Mouse (Mus musculus) lung, embryonic 15.5 days (tissue): ENCODE results near the gene Cog5. TPM values are rescaled to one million over a fixed set of nuclear protein-coding genes. Genes with fewer than 3 reads are reported as not detected.

ENCODE experiments used
- ATAC-seq: fragments of 200-750 bp; cut with Nextera tagmentation; 2 replicates; pipeline ENCODE4 v1.8.0; 2017; ENCODE audit warnings: moderate number of reproducible peaks, borderline replicate concordance; ENCODE audit not compliant: low FRiP score, low TSS enrichment; ENCODE audit errors: extremely low read depth
- H3K27ac ChIP-seq: fragments of 300-500 bp; sonication (generic); 2 replicates; pipeline ENCODE4 v1.5.1; 2015; ENCODE audit warnings: moderate library complexity, mild to moderate bottlenecking, inconsistent platforms
- H3K27me3 ChIP-seq: fragments of 300-500 bp; sonication (generic); 2 replicates; pipeline ENCODE4 v1.6.1; 2015; ENCODE audit warnings: inconsistent platforms
- H3K36me3 ChIP-seq: fragments of 300-500 bp; sonication (generic); 2 replicates; pipeline ENCODE4 v1.6.1; 2015; ENCODE audit warnings: inconsistent platforms
- H3K4me1 ChIP-seq: fragments of 300-500 bp; sonication (generic); 2 replicates; pipeline ENCODE4 v1.6.1; 2015; ENCODE audit warnings: inconsistent platforms
- H3K4me2 ChIP-seq: fragments of 300-500 bp; sonication (generic); 2 replicates; pipeline ENCODE4 v1.6.1; 2015; ENCODE audit warnings: inconsistent platforms, mild to moderate bottlenecking, moderate library complexity
- H3K4me3 ChIP-seq: fragments of 300-500 bp; sonication (generic); 2 replicates; pipeline ENCODE4 v1.5.1; 2015; ENCODE audit warnings: mild to moderate bottlenecking, inconsistent platforms
- H3K9ac ChIP-seq: fragments of 300-500 bp; sonication (generic); 2 replicates; pipeline ENCODE4 v1.6.1; 2015; ENCODE audit warnings: inconsistent platforms
- H3K9me3 ChIP-seq: fragments of 300-500 bp; sonication (generic); 2 replicates; pipeline ENCODE4 v1.6.1; 2016; ENCODE audit warnings: inconsistent platforms
- WGBS: fragments of 180-500 bp; shearing (Covaris S2); methylation state at CpG from one replicate; pipeline ENCODE4 v1.1.7; 2015; 5-methylcytosine and 5-hydroxymethylcytosine counted together
- polyA plus RNA-seq: library from polyadenylated mRNA; unstranded; fragments of >200 nt; fragmentation: Nextera tagmentation; extraction: Ambion mirVana; gene quantifications from 2 replicates; pipeline ENCODE4 v1.2.1, GENCODE M21; 2015

Cog5 gene
- polyA plus RNA-seq, 1 experiment from 2014 or later, result 26.1 TPM

DNA sequence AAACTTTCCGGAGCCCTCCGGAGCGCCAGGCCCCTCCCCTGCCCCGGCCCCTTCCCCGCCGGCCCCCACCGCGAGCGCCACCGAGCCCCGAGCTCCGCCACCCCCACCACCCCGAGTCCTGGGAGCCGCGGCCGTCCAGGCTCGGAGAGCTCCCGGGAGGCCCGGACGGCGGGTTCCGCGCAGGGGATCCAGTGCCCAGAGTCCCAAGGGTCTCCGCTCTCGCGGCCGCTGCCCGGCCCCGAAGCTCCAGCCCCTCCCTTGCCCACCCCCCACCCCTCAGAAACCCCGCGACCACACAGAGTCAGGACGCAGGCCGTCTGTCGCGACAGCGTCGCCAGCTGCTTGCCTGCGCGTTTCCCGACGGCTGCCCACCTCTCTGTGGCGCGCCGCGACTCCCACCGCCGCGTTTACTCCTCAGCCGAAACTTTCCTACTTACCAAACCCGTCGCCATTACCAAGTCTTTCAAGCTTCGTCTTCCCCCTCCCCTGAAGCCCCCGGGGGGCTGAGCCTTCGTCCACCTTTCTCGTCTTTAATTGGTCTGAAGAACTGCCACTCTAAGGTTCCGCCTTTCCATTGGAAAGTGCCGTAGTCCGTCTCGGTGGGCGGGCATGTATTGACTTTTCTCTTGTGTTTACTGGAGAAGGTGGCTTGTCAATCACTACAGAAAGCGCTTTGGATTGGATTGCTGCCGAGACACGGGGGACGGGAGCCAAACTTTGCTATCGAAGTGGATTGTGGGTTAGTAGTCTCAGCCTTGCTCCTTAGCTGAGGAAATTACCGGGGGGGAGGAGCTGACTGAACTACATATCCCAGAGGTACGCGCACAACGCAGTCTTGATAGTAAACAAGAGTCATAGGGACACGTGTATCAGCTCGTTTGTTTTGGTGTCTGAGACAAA is 295.3 kb downstream of the Cog5 start, which contains the start of gene Hbp1:
Gene Hbp1 (minus strand): TSS at position 777 of the 900 bp plus-strand sequence.
- Histone ChIP-seq H3K27me3 (no peaks in the 10 kb centered on the region), H3K4me1 (0 out of 2 replicates have a peak, but pooled peaks cover 2% of the 10 kb centered on the region), H3K36me3 (no peaks in the 10 kb centered on the region), H3K27ac (peak within 1 kb of the TSS; percentile 99), H3K4me3 (peak within 1 kb of the TSS; percentile 85), H3K9me3 (no peaks in the 10 kb centered on the region), H3K4me2 (peak within 1 kb of the TSS; percentile 59), H3K9ac (peak within 1 kb of the TSS; percentile 85)
- under 1% methylated on average over 68 of the region's 71 CpGs for WGBS
- ATAC-seq, result peak; percentile 97

DNA sequence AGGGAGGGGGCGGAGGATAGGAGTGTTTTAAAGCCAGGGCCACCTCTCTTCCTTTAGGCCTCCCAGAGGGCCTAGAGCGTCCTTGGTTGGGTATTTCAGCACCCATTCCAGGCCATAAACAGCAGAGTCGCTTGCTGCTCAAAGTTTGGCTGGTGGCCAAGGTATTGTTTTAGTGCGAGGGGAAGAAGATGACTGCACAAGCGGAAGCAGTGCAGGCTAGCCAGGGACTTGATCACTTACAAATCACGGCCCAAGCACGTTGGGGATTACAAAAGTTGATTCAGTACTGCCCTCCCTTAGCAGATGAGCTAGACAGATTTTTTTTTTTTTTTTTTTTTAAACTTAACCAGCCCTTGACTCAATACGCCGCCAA is 296.0 kb downstream of the Cog5 start:
- Histone ChIP-seq H3K9ac (no peak overlapping the region), H3K4me1 (0 out of 2 replicates have a peak, but pooled peaks cover 2% of the 10 kb centered on the region), H3K4me2 (peak overlapping the region; percentile 59), H3K27ac (peak overlapping the region; percentile 83), H3K9me3 (no peaks in the 10 kb centered on the region), H3K4me3 (peak overlapping the region; percentile 40), H3K27me3 (no peaks in the 10 kb centered on the region), H3K36me3 (no peaks in the 10 kb centered on the region)
- 2% methylated on average over 9 of the region's 9 CpGs for WGBS
- no peak for ATAC-seq

DNA sequence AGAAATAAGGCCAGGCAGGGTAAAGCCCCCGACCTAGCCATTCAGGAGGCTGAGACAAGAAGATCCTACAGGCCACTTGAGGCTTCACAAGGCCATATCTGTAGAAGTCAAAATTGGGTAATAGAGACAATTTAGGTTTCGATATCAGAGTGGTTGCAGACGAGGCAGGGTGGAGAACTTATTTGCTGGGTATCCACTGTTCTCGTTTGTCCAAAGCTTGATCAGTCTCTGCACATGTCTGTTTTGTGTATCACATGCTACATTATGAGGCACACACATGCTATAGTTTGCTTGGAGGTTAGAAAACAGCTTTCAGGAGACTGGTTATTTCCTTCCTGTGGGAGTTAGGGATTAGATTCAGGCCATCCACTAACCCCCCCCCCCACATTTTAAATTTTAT is 301.2 kb downstream of the Cog5 start:
- Histone ChIP-seq H3K9ac (no peak overlapping the region), H3K36me3 (no peaks in the 10 kb centered on the region), H3K9me3 (no peaks in the 10 kb centered on the region), H3K4me1 (no peaks in the 10 kb centered on the region), H3K27ac (no peak overlapping the region), H3K4me3 (no peak overlapping the region), H3K27me3 (no peaks in the 10 kb centered on the region), H3K4me2 (no peak overlapping the region)
- ATAC-seq, result no peak
- WGBS, result 86% methylated on average over 4 of the region's 4 CpGs

DNA sequence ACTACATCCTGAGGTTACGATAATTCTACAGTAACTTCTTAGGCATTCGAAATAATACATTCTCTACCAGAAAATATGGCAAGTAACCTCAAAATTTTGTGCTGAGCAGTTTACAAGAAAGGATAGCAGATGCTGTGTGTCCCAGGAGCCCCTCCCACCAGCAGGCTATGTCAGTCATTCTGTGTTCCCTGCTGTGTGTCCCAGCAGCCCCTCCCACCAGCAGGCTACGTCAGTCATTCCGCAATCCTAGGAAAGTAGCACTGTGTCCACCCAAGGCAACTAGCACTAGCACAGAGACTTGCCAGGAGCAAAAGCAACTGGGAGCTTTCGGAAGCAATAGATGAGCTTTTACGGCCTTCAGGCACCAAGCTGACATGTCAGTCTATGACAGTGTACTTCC is 309.4 kb downstream of the Cog5 start:
- H3K27me3 ChIP-seq, result no peaks in the 10 kb centered on the region
- no peak overlapping the region for H3K9ac ChIP-seq
- H3K4me3 ChIP-seq, result no peak overlapping the region
- no peak overlapping the region for H3K4me2 ChIP-seq
- H3K36me3 ChIP-seq, result no peaks in the 10 kb centered on the region
- no peaks in the 10 kb centered on the region for H3K9me3 ChIP-seq
- H3K27ac ChIP-seq, result no peak overlapping the region
- no peaks in the 10 kb centered on the region for H3K4me1 ChIP-seq
- ATAC-seq, result no peak
- WGBS, result 88% methylated on average over 6 of the region's 6 CpGs

DNA sequence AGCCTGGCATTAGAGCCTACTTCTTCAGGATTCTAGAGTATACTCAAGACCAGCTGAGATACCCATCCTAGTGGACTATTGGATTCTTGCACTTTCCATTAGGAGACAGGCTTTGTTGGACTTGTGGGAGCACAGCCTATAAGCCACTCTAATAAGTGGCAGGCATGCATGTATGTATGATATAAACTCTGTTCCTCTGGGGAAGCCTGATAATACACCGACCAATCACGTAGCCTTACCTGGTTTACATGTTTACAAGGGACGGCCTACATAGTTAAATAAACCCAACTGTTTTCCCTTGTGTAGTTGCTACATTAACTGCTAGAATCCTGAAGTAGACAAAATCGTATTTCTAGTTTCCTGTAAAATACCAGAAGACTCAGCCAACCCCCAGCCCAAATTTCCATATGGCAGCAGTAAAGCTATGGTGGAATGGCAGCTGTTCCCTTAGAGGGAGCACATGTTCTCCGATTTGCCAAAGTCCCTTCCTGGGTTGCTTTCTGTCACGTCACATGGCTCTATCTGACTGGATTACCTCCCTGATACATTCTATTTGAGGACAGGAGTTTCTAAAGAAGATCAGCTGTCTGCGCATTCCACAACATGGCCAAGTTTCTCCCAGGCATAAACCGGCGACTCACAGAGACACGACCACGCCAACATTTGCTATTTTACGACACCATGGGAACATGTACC is 311.0 kb downstream of the Cog5 start:
- H3K36me3 ChIP-seq, result no peaks in the 10 kb centered on the region
- H3K9me3 ChIP-seq, result no peaks in the 10 kb centered on the region
- WGBS, result 87% methylated on average over 12 of the region's 12 CpGs
- H3K4me2 ChIP-seq, result no peak overlapping the region
- no peak overlapping the region for H3K27ac ChIP-seq
- H3K27me3 ChIP-seq, result no peaks in the 10 kb centered on the region
- no peak overlapping the region for H3K4me3 ChIP-seq
- no peak overlapping the region for H3K9ac ChIP-seq
- ATAC-seq, result no peak
- no peaks in the 10 kb centered on the region for H3K4me1 ChIP-seq

DNA sequence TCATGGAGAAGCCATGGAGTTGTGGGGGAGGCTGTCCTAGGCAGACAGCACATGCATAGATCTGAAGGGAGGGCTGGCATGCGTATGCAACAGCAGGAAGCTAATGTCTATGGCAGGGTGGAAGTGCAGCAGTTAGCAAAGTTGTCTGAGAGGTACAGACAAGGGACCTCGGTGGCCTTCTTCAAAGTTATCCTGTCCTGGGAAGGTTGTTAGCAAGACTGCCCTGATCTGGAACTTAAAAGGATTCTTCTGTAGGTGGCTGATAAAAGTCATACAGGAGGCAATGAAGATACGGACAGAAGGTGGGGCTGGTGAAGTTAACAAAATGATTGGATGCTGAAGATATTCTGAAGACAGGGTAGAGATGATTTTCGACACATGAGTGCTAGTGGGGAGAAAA is 311.7 kb downstream of the Cog5 start:
- WGBS, result 73% methylated on average over 4 of the region's 4 CpGs
- ATAC-seq, result no peak
- no peak overlapping the region for H3K4me2 ChIP-seq
- H3K9ac ChIP-seq, result no peak overlapping the region
- H3K27me3 ChIP-seq, result no peaks in the 10 kb centered on the region
- no peak overlapping the region for H3K4me3 ChIP-seq
- H3K4me1 ChIP-seq, result no peaks in the 10 kb centered on the region
- no peaks in the 10 kb centered on the region for H3K36me3 ChIP-seq
- H3K9me3 ChIP-seq, result no peaks in the 10 kb centered on the region
- no peak overlapping the region for H3K27ac ChIP-seq

DNA sequence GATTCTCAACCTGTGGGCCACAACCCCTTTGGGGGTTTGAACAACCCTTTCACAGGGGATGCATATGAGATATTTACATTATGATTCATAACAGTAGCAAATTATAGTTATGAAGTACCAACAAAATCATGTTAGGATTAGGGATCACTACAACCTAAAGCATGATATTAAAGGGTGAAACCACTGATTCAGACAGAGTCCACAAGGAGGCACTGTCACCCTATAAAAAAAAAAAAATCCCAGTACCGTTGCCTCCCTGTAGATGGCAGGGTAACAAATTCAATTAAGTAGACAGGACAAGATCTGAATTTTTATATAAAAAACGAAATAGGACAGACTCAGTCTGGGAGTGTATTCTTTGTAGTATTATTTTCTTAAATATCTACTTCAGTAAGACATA is 312.9 kb downstream of the Cog5 start:
- no peaks in the 10 kb centered on the region for H3K9me3 ChIP-seq
- no peaks in the 10 kb centered on the region for H3K27me3 ChIP-seq
- ATAC-seq, result no peak
- no peak overlapping the region for H3K4me2 ChIP-seq
- H3K27ac ChIP-seq, result no peak overlapping the region
- no peak overlapping the region for H3K4me3 ChIP-seq
- no peaks in the 10 kb centered on the region for H3K36me3 ChIP-seq
- WGBS, result 7% methylated on average over 2 of the region's 2 CpGs
- no peaks in the 10 kb centered on the region for H3K4me1 ChIP-seq
- no peak overlapping the region for H3K9ac ChIP-seq

DNA sequence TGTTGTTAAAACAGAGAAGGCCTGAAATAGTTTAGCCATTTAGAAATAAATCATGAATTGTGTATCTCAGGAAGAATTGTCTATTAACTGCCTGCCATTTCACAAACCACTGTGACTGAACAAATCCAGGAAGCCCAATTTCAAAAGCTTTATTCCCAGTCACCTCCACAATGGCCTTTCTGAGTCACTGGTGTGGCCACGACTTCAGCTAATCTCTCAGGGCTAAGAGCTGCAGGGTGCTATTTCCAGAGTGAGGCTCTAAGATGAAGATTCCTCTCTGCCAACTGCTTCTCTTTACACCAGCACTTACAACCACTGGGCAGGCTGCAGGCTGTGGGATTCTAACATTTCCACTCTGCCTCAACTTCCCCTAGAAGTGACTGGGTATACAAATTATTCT is 314.4 kb downstream of the Cog5 start:
- H3K27ac ChIP-seq, result no peak overlapping the region
- H3K36me3 ChIP-seq, result no peaks in the 10 kb centered on the region
- no peak overlapping the region for H3K4me3 ChIP-seq
- WGBS, result 29% methylated on average over 1 of the region's 1 CpGs
- H3K27me3 ChIP-seq, result no peaks in the 10 kb centered on the region
- no peak overlapping the region for H3K4me2 ChIP-seq
- no peak overlapping the region for H3K9ac ChIP-seq
- no peaks in the 10 kb centered on the region for H3K9me3 ChIP-seq
- ATAC-seq, result no peak
- no peaks in the 10 kb centered on the region for H3K4me1 ChIP-seq

DNA sequence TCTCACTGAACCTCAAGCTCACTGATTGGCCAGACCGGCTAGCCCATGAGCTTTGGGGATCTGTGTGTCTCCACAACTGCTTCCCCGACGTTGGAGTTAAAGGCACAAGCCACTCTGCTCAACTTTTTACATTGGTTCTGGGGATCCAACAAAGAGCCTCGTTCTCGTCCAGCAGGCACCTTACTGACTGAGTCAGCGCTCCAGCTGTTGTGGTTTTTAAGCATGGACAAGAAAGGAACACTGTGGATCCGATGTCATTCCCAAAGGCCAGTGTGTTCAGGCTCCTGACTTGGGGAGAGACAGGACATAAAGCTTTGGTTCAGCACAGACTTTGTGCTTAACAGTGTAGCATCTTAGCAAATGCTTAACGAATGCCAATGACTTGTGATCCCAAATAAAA is 316.9 kb downstream of the Cog5 start:
- Histone ChIP-seq H3K4me2 (no peak overlapping the region), H3K4me3 (no peak overlapping the region), H3K27me3 (no peaks in the 10 kb centered on the region), H3K4me1 (no peaks in the 10 kb centered on the region), H3K9me3 (no peaks in the 10 kb centered on the region), H3K27ac (no peak overlapping the region), H3K36me3 (no peaks in the 10 kb centered on the region), H3K9ac (no peak overlapping the region)
- WGBS, result 83% methylated on average over 8 of the region's 8 CpGs
- ATAC-seq, result no peak

DNA sequence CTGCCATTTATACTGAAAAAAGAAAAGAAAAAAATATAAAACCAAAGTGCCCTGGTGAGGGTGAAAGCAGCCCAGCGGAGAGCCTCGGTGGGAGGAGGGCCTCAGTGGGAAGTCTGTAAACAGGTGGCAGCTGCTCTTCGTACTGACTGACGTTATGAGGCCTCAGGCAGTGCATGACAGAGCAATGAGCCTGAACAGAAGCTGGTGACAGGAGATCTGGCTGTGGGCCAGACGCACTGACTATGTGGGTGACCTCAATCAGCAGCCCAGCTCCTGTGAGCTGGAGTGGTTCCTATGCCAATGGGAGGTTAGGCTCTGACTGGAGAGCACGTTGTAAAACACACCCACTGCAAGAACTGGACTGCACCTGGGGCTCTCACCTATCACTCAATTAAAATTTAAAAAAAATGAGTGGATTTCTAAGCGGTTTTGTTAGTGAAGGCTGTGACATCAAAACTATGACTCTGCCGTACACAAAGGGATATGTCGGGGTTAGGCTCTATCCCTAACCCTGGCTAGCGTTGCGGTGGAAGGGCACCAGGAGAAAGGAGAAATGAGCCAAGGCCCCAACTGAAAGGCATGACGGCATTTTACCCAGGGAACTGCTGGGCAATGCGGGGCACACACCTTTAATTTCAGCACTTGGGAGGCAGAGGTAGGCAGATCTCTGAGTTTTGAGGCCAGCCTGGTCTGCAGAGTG is 319.0 kb downstream of the Cog5 start:
- Histone ChIP-seq H3K9ac (no peak overlapping the region), H3K9me3 (no peaks in the 10 kb centered on the region), H3K4me2 (no peak overlapping the region), H3K4me1 (no peaks in the 10 kb centered on the region), H3K4me3 (no peak overlapping the region), H3K36me3 (no peaks in the 10 kb centered on the region), H3K27ac (no peak overlapping the region), H3K27me3 (no peaks in the 10 kb centered on the region)
- WGBS, result 55% methylated on average over 13 of the region's 13 CpGs
- peak; percentile 67; the same call in 1 of the 2 replicates for ATAC-seq

DNA sequence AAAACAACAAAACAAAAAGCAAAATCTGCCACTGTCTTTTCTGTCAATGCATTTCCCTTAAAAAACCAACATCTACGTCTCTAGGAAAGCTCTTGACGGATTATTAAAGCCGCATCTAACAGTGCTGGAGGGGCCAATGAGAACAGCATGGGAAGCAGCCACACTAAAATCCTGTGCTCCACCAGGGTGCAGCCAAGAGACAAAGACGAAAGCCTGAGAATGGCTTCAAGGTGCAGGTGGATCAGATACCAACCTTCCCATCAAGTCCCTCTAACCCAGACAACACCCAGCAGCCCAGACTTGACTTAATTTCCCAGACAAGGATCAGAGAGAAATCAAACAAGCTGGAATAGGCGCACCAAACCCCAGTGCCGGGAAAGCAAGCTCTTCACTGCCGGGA is 321.9 kb downstream of the Cog5 start:
- no peak overlapping the region for H3K9ac ChIP-seq
- no peak overlapping the region for H3K27ac ChIP-seq
- no peak overlapping the region for H3K4me2 ChIP-seq
- H3K9me3 ChIP-seq, result no peaks in the 10 kb centered on the region
- no peak overlapping the region for H3K4me3 ChIP-seq
- no peaks in the 10 kb centered on the region for H3K27me3 ChIP-seq
- H3K36me3 ChIP-seq, result no peaks in the 10 kb centered on the region
- H3K4me1 ChIP-seq, result no peaks in the 10 kb centered on the region
- WGBS, result 49% methylated on average over 7 of the region's 7 CpGs
- ATAC-seq, result no peak
